Mouse (Mus musculus): ENCODE results near the gene Nmral1. TPM values are rescaled to one million over a fixed set of nuclear protein-coding genes. Genes with fewer than 3 reads are reported as not detected.
"Not testable (repeated sequence)": the region's sequence is repeated elsewhere in the genome, so short reads cannot be mapped to it uniquely, and the experiment has no call there.

The Nmral1 gene
- total and polyA plus RNA-seq, 2 experiments from 2014 or later: 8.6 to 12.4 TPM

DNA sequence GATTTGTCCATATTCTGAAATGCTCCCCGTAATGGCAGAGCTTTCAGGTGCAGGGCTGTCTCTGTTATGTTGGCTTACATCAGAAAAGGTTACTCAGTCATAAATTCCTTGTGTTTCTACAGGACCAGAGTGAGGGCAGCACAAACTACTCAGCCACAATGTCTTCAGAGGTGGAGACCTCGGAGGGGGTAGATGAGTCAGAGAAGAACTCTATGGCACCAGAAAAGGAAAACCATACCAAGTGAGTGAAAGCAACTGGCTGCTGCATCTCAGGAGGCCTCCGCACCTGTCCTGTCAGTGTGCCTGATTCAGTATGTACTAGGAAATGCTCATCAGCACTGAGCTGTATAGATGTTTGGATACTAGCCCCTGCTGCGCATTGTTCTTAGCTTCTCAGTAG, 43.3 kb upstream of the Nmral1 start:
- TF ChIP-seq EP300 (IDR thresholded peaks at IDR 0.05; ENCODE audit: low read depth) (no peak), CTCF (IDR thresholded peaks at IDR 0.05; ENCODE audit: low read depth) (no peak)
- Histone ChIP-seq H3K4me2 (ENCODE audit: low read depth, low read length) (no peak overlapping the region), H3K27me3 (ENCODE audit: control insufficient read depth, insufficient read depth, low read length) (no peaks in the 10 kb centered on the region), H3K4me3 (ENCODE audit: low read depth, low read length) (no peak overlapping the region), H3K9me3 (replicated peaks; ENCODE audit: control insufficient read depth, low read length) (no peaks in the 10 kb centered on the region), H3K9ac (replicated peaks; ENCODE audit: low read depth, low read length) (no peak overlapping the region), H3K4me1 (ENCODE audit: control insufficient read depth, insufficient read depth) (peaks cover 3% of the 10 kb centered on the region; the same call in 1 of the 2 replicates), H3K27ac (ENCODE audit: low read depth) (no peak overlapping the region), H3K36me3 (replicated peaks; ENCODE audit: control insufficient read depth, insufficient read depth, low read length) (peaks cover 45% of the 10 kb centered on the region)
- 75% methylated on average over 4 of the region's 4 CpGs for WGBS
- DNase-seq (ENCODE audit: low spot score): no peak
- no peak for ATAC-seq (ENCODE audit: insufficient read depth, low read depth)

DNA sequence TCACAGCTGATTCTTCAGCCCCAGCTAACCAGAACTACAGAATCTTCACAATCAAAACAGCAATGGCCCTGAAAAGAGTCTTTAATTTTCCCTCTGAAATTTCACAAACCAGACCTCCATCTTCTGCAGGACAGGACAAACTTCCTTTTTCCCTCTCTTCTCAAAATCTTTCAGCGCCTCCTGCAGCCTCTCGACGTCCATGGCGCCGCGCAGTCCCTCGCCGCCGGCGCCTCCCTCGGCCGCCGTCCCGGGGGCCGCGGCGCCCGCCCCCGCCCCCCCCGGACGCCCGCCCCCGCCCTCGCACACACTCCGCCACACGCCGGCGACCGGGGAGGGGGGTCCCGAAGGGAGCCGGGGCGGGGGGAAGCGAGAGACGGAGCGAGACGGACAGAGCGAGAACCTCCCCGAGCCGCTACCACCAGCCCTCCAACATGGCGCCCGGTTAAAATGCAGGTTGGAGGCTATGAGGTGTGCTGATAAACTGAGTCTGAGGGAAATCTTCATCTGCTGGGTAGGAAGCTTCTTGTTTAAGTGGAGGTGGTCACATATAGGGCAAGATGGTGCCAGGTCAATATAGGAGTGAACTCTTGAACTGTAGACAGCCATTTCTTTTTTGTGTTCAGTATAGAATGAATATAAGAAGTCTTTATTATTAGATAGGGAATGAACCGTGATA, 37.6 kb upstream of the Nmral1 start:
- not testable (repeated sequence) for DNase-seq (ENCODE audit: low spot score); H3K9me3 ChIP-seq (replicated peaks; ENCODE audit: control insufficient read depth, low read length); H3K27me3 ChIP-seq (ENCODE audit: control insufficient read depth, insufficient read depth, low read length); H3K36me3 ChIP-seq (replicated peaks; ENCODE audit: control insufficient read depth, insufficient read depth, low read length)
- peak; percentile 76 for ATAC-seq (ENCODE audit: insufficient read depth, low read depth)
- peak overlapping the region; percentile 70 for H3K27ac ChIP-seq (ENCODE audit: low read depth)
- H3K4me3 ChIP-seq (ENCODE audit: low read depth, low read length): peak overlapping the region; percentile 55
- peaks cover 23% of the 10 kb centered on the region for H3K4me1 ChIP-seq (ENCODE audit: control insufficient read depth, insufficient read depth)
- 2% methylated on average over 30 of the region's 42 CpGs for WGBS
- H3K9ac ChIP-seq (replicated peaks; ENCODE audit: low read depth, low read length): peak overlapping the region; percentile 59
- TF ChIP-seq CTCF (IDR thresholded peaks at IDR 0.05; ENCODE audit: low read depth): peak; percentile 21
- H3K4me2 ChIP-seq (ENCODE audit: low read depth, low read length): peak overlapping the region; percentile 60

DNA sequence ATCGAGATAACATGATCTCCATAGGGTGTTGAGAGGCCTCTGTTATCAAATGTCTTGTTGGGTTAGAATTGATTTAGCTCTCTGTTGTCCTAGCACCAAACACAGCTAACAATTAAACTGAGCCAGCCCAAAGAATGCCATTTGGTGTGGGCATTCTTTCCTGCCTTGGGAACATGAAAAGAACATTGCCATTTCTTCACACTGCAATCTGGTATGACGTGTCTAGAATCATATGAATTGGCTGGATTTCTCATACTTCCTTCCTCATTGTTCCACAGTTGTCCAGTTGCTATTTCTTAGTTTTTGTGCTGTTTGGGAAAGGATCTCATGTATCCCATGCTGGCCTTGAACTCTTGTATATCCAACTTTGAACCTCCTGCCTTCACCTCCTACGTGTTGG, 34.9 kb upstream of the Nmral1 start:
- WGBS: 75% methylated on average over 3 of the region's 3 CpGs

DNA sequence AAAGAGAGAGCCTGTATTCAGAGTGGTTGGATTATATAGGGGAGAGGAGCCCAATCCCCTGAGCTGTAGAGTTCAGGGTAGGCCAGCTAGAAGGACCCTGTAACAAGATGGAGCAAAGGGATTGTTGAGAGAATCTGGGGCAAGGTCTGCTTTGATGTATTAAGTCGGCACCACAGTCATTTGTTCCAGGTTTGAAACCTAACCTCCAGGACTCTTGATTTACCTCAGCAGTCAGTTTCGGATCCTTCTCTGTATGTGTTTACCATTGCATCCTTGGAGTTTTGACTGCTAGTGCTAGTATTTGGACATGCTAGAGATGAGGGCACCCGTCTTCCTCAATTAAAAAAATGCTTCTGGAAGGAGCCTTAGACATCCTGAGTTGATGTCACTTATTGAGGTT, 33.0 kb upstream of the Nmral1 start:
- Histone ChIP-seq H3K36me3 (replicated peaks; ENCODE audit: control insufficient read depth, insufficient read depth, low read length) (peaks cover 10% of the 10 kb centered on the region), H3K27me3 (ENCODE audit: control insufficient read depth, insufficient read depth, low read length) (no peaks in the 10 kb centered on the region), H3K9ac (replicated peaks; ENCODE audit: low read depth, low read length) (no peak overlapping the region), H3K27ac (ENCODE audit: low read depth) (no peak overlapping the region), H3K4me3 (ENCODE audit: low read depth, low read length) (no peak overlapping the region), H3K4me1 (ENCODE audit: control insufficient read depth, insufficient read depth) (peaks cover 17% of the 10 kb centered on the region), H3K9me3 (replicated peaks; ENCODE audit: control insufficient read depth, low read length) (no peaks in the 10 kb centered on the region), H3K4me2 (ENCODE audit: low read depth, low read length) (no peak overlapping the region)
- WGBS: 95% methylated on average over 3 of the region's 3 CpGs
- ATAC-seq (ENCODE audit: insufficient read depth, low read depth): no peak
- TF ChIP-seq CTCF (IDR thresholded peaks at IDR 0.05; ENCODE audit: low read depth) (no peak), EP300 (IDR thresholded peaks at IDR 0.05; ENCODE audit: low read depth) (no peak)
- no peak for DNase-seq (ENCODE audit: low spot score)

More for the DNA sequence above, 34.9 kb upstream of the Nmral1 start:
- DNase-seq (ENCODE audit: low spot score) (no peak), ATAC-seq (ENCODE audit: insufficient read depth, low read depth) (no peak)
- H3K9me3 ChIP-seq (replicated peaks; ENCODE audit: control insufficient read depth, low read length): no peaks in the 10 kb centered on the region
- peaks cover 10% of the 10 kb centered on the region for H3K36me3 ChIP-seq (replicated peaks; ENCODE audit: control insufficient read depth, insufficient read depth, low read length)
- H3K4me3 ChIP-seq (ENCODE audit: low read depth, low read length): no peak overlapping the region
- no peak for TF ChIP-seq CTCF (IDR thresholded peaks at IDR 0.05; ENCODE audit: low read depth)
- TF ChIP-seq EP300 (IDR thresholded peaks at IDR 0.05; ENCODE audit: low read depth): no peak
- no peak overlapping the region for H3K4me2 ChIP-seq (ENCODE audit: low read depth, low read length)
- H3K9ac ChIP-seq (replicated peaks; ENCODE audit: low read depth, low read length): no peak overlapping the region
- no peaks in the 10 kb centered on the region for H3K27me3 ChIP-seq (ENCODE audit: control insufficient read depth, insufficient read depth, low read length)
- peaks cover 23% of the 10 kb centered on the region for H3K4me1 ChIP-seq (ENCODE audit: control insufficient read depth, insufficient read depth)
- peak overlapping the region; percentile 43; the same call in 1 of the 2 replicates for H3K27ac ChIP-seq (ENCODE audit: low read depth)

DNA sequence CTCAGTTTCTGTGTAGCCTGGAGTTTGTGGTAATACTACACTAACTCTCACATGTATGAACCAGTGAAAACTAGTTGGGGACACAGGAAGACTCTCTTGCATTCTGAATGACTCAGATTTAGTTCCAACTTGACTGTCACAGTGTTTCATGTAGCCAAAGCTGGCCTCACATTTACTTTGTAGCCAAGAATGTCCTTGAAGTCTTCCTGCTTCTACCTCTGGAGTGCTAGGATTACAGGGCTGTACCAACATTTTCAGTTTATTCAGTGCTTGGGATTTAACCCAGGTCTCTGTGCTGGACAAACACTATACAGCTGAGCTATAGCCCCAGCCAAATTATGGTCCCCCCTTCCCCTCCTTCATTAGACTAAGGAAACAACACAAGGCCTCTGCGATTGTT, 23.0 kb upstream of the Nmral1 start:
- Histone ChIP-seq H3K36me3 (replicated peaks; ENCODE audit: control insufficient read depth, insufficient read depth, low read length) (no peaks in the 10 kb centered on the region), H3K27me3 (ENCODE audit: control insufficient read depth, insufficient read depth, low read length) (no peaks in the 10 kb centered on the region), H3K9ac (replicated peaks; ENCODE audit: low read depth, low read length) (no peak overlapping the region), H3K27ac (ENCODE audit: low read depth) (no peak overlapping the region), H3K4me2 (ENCODE audit: low read depth, low read length) (no peak overlapping the region), H3K4me3 (ENCODE audit: low read depth, low read length) (no peak overlapping the region), H3K9me3 (replicated peaks; ENCODE audit: control insufficient read depth, low read length) (no peaks in the 10 kb centered on the region), H3K4me1 (ENCODE audit: control insufficient read depth, insufficient read depth) (no peaks in the 10 kb centered on the region)
- 100% methylated on average over 1 of the region's 1 CpGs for WGBS
- DNase-seq (ENCODE audit: low spot score) (no peak), ATAC-seq (ENCODE audit: insufficient read depth, low read depth) (no peak)
- no peak for TF ChIP-seq CTCF (IDR thresholded peaks at IDR 0.05; ENCODE audit: low read depth)
- TF ChIP-seq EP300 (IDR thresholded peaks at IDR 0.05; ENCODE audit: low read depth): no peak

DNA sequence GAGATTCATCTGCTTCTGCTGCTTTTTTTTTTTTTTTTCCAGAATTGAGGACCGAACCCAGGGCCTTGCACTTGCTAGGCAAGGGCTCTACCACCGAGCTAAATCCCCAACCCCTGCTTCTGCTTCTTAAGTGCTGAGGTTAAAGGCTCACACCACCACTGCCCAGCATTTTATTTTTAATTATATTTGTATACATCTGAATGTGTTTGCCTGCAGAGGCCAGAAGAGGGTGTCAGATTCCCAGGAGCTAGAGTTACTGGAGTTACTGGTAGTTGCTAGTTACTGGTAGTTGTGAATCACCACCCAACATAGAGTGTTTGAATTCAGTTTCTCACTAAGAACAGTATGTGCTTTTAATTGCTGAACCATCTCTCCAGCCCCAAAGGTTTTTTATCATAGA, 20.8 kb upstream of the Nmral1 start:
- Histone ChIP-seq H3K27ac (ENCODE audit: low read depth) (no peak overlapping the region), H3K36me3 (replicated peaks; ENCODE audit: control insufficient read depth, insufficient read depth, low read length) (no peaks in the 10 kb centered on the region), H3K9me3 (replicated peaks; ENCODE audit: control insufficient read depth, low read length) (no peaks in the 10 kb centered on the region), H3K27me3 (ENCODE audit: control insufficient read depth, insufficient read depth, low read length) (no peaks in the 10 kb centered on the region), H3K9ac (replicated peaks; ENCODE audit: low read depth, low read length) (no peak overlapping the region), H3K4me1 (ENCODE audit: control insufficient read depth, insufficient read depth) (no peaks in the 10 kb centered on the region), H3K4me3 (ENCODE audit: low read depth, low read length) (no peak overlapping the region), H3K4me2 (ENCODE audit: low read depth, low read length) (no peak overlapping the region)
- ATAC-seq (ENCODE audit: insufficient read depth, low read depth) (no peak), DNase-seq (ENCODE audit: low spot score) (no peak)
- 86% methylated on average over 2 of the region's 2 CpGs for WGBS
- no peak for TF ChIP-seq EP300 (IDR thresholded peaks at IDR 0.05; ENCODE audit: low read depth)
- no peak for TF ChIP-seq CTCF (IDR thresholded peaks at IDR 0.05; ENCODE audit: low read depth)
